Mouse (Mus musculus) hindbrain, embryonic 10.5 days (tissue): ENCODE measurements around the gene Arhgdib. TPM values are rescaled to one million over a fixed set of nuclear protein-coding genes. Genes with fewer than 3 reads are reported as not detected.
A peak's percentile ranks its signal among the peaks of the same experiment; 100 is the strongest.

Experiments used
- DNase-seq: peaks from one replicate; pipeline ENCODE4 v3.0.0-alpha.2; 2017; ENCODE audit warnings: low spot score
- H3K27ac ChIP-seq: fragments of 300-500 bp; sonication (generic); 2 replicates; pipeline ENCODE4 v1.5.1; 2016; ENCODE audit warnings: mild to moderate bottlenecking, moderate library complexity
- H3K27me3 ChIP-seq: fragments of 300-500 bp; sonication (generic); 2 replicates; pipeline ENCODE4 v1.6.1; 2016; ENCODE audit warnings: mild to moderate bottlenecking; ENCODE audit not compliant: poor library complexity, insufficient read depth, severe bottlenecking
- H3K36me3 ChIP-seq: fragments of 300-500 bp; sonication (generic); 2 replicates; pipeline ENCODE4 v1.6.1; 2016; ENCODE audit warnings: mild to moderate bottlenecking, moderate library complexity
- H3K4me1 ChIP-seq: fragments of 300-500 bp; sonication (generic); replicated peaks from 2 replicates; pipeline ENCODE4 v1.6.1; 2016; ENCODE audit warnings: mild to moderate bottlenecking
- H3K4me3 ChIP-seq: fragments of 300-500 bp; sonication (generic); 2 replicates; pipeline ENCODE4 v1.5.1; 2016; ENCODE audit warnings: mild to moderate bottlenecking, moderate library complexity
- H3K9me3 ChIP-seq: fragments of 300-500 bp; sonication (generic); 2 replicates; pipeline ENCODE4 v1.6.1; 2016; ENCODE audit warnings: mild to moderate bottlenecking, moderate library complexity
- WGBS: fragments of 180-500 bp; shearing (Covaris S2); methylation state at CpG from one replicate; pipeline ENCODE4 v1.1.7; 2016; 5-methylcytosine and 5-hydroxymethylcytosine counted together
- polyA plus RNA-seq: library from polyadenylated mRNA; unstranded; fragments of >200 nt; fragmentation: Nextera tagmentation; extraction: Ambion mirVana; gene quantifications from 2 replicates; pipeline ENCODE4 v1.2.1, GENCODE M21; 2016

Arhgdib gene
- polyA plus RNA-seq, 1 experiment from 2014 or later: 35.2 TPM

GRCm38 (mm10) chr6:136927626-136928025 is 14.1 kb downstream of the Arhgdib start:
- H3K36me3 ChIP-seq: no peaks in the 10 kb centered on the region
- no peak overlapping the region for H3K4me3 ChIP-seq
- H3K4me1 ChIP-seq: peaks cover 17% of the 10 kb centered on the region; the same call in 1 of the 2 replicates
- no peak for DNase-seq
- H3K27ac ChIP-seq: no peak overlapping the region
- H3K27me3 ChIP-seq: no peaks in the 10 kb centered on the region
- H3K9me3 ChIP-seq: no peaks in the 10 kb centered on the region
- WGBS: 83% methylated on average over 1 of the region's 1 CpGs

- no peaks in the 10 kb centered on the region for H3K36me3 ChIP-seq
- DNase-seq: no peak
- WGBS: 77% methylated on average over 8 of the region's 8 CpGs
- peaks cover 8% of the 10 kb centered on the region; the same call in 1 of the 2 replicates for H3K4me1 ChIP-seq
- H3K27me3 ChIP-seq: no peaks in the 10 kb centered on the region
- no peak overlapping the region for H3K27ac ChIP-seq
- H3K9me3 ChIP-seq: no peaks in the 10 kb centered on the region
- no peak overlapping the region for H3K4me3 ChIP-seq
These were observed 16.6 kb downstream of the Arhgdib start for GRCm38 (mm10) chr6:136925049-136925448.

GRCm38 (mm10) chr6:136923532-136923931 is 18.2 kb downstream of the Arhgdib start, which contains the start of gene Pde6h:
Gene Pde6h, plus strand, starts transcription at chr6:136923832.
- no peaks in the 10 kb centered on the region for H3K36me3 ChIP-seq
- WGBS: 91% methylated on average over 8 of the region's 8 CpGs
- H3K27me3 ChIP-seq: no peaks in the 10 kb centered on the region
- H3K4me3 ChIP-seq: no peak within 1 kb of the TSS
- no peak for DNase-seq
- H3K9me3 ChIP-seq: no peaks in the 10 kb centered on the region
- peaks cover 8% of the 10 kb centered on the region; the same call in 1 of the 2 replicates for H3K4me1 ChIP-seq
- H3K27ac ChIP-seq: no peak within 1 kb of the TSS

GRCm38 (mm10) chr6:136922871-136923270 is 18.8 kb downstream of the Arhgdib start:
- no peak for DNase-seq
- Histone ChIP-seq H3K9me3 (no peaks in the 10 kb centered on the region), H3K4me3 (no peak overlapping the region), H3K36me3 (no peaks in the 10 kb centered on the region), H3K27ac (no peak overlapping the region), H3K4me1 (peaks cover 6% of the 10 kb centered on the region; the same call in 1 of the 2 replicates), H3K27me3 (no peaks in the 10 kb centered on the region)
- WGBS: 89% methylated on average over 7 of the region's 7 CpGs

GRCm38 (mm10) chr6:136922080-136922479 is 19.6 kb downstream of the Arhgdib start, which contains the start of gene Erp27:
Gene Erp27, minus strand, starts transcription at chr6:136922180.
- no peaks in the 10 kb centered on the region for H3K27me3 ChIP-seq
- H3K36me3 ChIP-seq: no peaks in the 10 kb centered on the region
- no peak within 1 kb of the TSS for H3K27ac ChIP-seq
- H3K4me1 ChIP-seq: peaks cover 3% of the 10 kb centered on the region; the same call in 1 of the 2 replicates
- H3K4me3 ChIP-seq: no peak within 1 kb of the TSS
- DNase-seq: no peak
- WGBS: 84% methylated on average over 5 of the region's 5 CpGs
- H3K9me3 ChIP-seq: no peaks in the 10 kb centered on the region

GRCm38 (mm10) chr6:136921601-136922000 is 20.1 kb downstream of the Arhgdib start:
- no peaks in the 10 kb centered on the region for H3K36me3 ChIP-seq
- H3K27me3 ChIP-seq: no peaks in the 10 kb centered on the region
- H3K4me1 ChIP-seq: peaks cover 3% of the 10 kb centered on the region; the same call in 1 of the 2 replicates
- H3K4me3 ChIP-seq: no peak overlapping the region
- no peak for DNase-seq
- 82% methylated on average over 7 of the region's 7 CpGs for WGBS
- H3K9me3 ChIP-seq: no peaks in the 10 kb centered on the region
- H3K27ac ChIP-seq: no peak overlapping the region

- WGBS: 46% methylated on average over 16 of the region's 16 CpGs
- Histone ChIP-seq H3K36me3 (no peaks in the 10 kb centered on the region), H3K4me3 (no peak overlapping the region), H3K27me3 (no peaks in the 10 kb centered on the region), H3K4me1 (peaks cover 3% of the 10 kb centered on the region; the same call in 1 of the 2 replicates), H3K27ac (no peak overlapping the region), H3K9me3 (no peaks in the 10 kb centered on the region)
- DNase-seq: peak; percentile 59
These were observed 21.1 kb downstream of the Arhgdib start for GRCm38 (mm10) chr6:136920320-136921257.

GRCm38 (mm10) chr6:136917885-136918284 is 23.8 kb downstream of the Arhgdib start:
- Histone ChIP-seq H3K4me3 (no peak overlapping the region), H3K27ac (no peak overlapping the region), H3K36me3 (no peaks in the 10 kb centered on the region), H3K27me3 (peaks cover 5% of the 10 kb centered on the region; the same call in 1 of the 2 replicates), H3K4me1 (peaks cover 9% of the 10 kb centered on the region), H3K9me3 (no peaks in the 10 kb centered on the region)
- DNase-seq: no peak
- WGBS: 7% methylated on average over 2 of the region's 2 CpGs

- WGBS: 90% methylated on average over 8 of the region's 8 CpGs
- DNase-seq: no peak
- Histone ChIP-seq H3K27me3 (peaks cover 5% of the 10 kb centered on the region; the same call in 1 of the 2 replicates), H3K36me3 (no peaks in the 10 kb centered on the region), H3K9me3 (no peaks in the 10 kb centered on the region), H3K4me1 (peaks cover 9% of the 10 kb centered on the region), H3K27ac (no peak overlapping the region), H3K4me3 (no peak overlapping the region)
These were observed 25.8 kb downstream of the Arhgdib start for GRCm38 (mm10) chr6:136915721-136916395.

- Histone ChIP-seq H3K27ac (no peak overlapping the region), H3K9me3 (no peaks in the 10 kb centered on the region), H3K4me3 (no peak overlapping the region), H3K4me1 (peaks cover 9% of the 10 kb centered on the region), H3K36me3 (no peaks in the 10 kb centered on the region), H3K27me3 (peaks cover 5% of the 10 kb centered on the region; the same call in 1 of the 2 replicates)
- no peak for DNase-seq
- 91% methylated on average over 6 of the region's 6 CpGs for WGBS
These were observed 27.5 kb downstream of the Arhgdib start for GRCm38 (mm10) chr6:136914234-136914633.

GRCm38 (mm10) chr6:136913384-136914126 is 28.1 kb downstream of the Arhgdib start:
- DNase-seq: peak; percentile 40
- Histone ChIP-seq H3K27ac (no peak overlapping the region), H3K27me3 (peaks cover 5% of the 10 kb centered on the region; the same call in 1 of the 2 replicates), H3K4me1 (peaks cover 9% of the 10 kb centered on the region), H3K36me3 (no peaks in the 10 kb centered on the region), H3K4me3 (peak overlapping the region; percentile 35), H3K9me3 (no peaks in the 10 kb centered on the region)
- 19% methylated on average over 18 of the region's 18 CpGs for WGBS

- WGBS: 77% methylated on average over 1 of the region's 2 CpGs
- DNase-seq: no peak
These were observed 28.9 kb downstream of the Arhgdib start for GRCm38 (mm10) chr6:136912751-136913265.

More at GRCm38 (mm10) chr6:136912751-136913265, 28.9 kb downstream of the Arhgdib start:
- H3K36me3 ChIP-seq: no peaks in the 10 kb centered on the region
- H3K4me3 ChIP-seq: no peak overlapping the region
- peaks cover 6% of the 10 kb centered on the region for H3K4me1 ChIP-seq
- peaks cover 5% of the 10 kb centered on the region; the same call in 1 of the 2 replicates for H3K27me3 ChIP-seq
- no peak overlapping the region for H3K27ac ChIP-seq
- H3K9me3 ChIP-seq: no peaks in the 10 kb centered on the region
